Mouse (Mus musculus): ENCODE data around the gene Usp47. TPM values are rescaled to one million over a fixed set of nuclear protein-coding genes. Genes with fewer than 3 reads are reported as not detected.

The Usp47 gene
- polyA plus RNA-seq, 1 experiment: 14.7 TPM

DNA sequence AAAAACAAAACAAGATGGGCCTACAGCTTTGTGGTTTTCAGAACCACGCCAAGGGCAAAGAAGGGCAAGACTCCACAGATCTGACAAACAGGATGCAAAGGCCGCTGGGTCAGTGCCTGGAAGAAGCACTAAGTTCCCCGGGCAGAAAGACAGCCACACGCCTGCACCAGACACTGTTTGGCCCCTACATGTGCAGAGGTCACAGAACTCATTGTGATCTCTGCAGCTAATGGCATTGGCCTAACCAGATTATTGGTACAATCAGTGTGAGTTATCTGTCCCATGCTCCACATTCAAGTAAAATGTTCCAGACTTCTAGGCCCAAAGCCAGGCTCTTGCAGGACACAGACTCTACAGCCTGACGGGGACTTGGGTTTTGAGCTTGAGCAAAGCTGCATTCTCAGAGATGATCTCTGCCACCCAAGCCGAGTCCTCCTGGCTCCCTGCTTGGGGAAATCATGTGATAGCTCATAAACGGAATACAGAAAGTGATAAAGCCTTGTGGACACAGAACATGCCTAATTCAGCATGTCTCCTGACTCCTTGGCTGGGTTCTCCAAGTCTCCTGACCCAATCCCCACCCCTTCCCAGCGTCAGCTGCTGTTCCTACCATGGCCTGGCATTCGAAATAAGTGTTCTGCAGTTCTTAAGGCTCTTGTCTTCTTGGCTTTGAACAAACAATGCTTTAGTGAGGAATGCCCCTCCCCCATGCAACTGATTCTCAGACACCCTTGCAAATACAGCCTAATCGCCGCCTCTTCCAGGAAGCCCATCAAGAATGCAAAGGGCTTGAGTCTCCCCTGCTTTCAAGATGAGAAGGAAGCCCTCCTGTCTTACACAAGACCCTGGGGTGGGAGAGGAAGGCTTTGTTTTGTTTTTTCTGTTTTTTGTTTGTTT lies 115.5 kb downstream of the Usp47 start:
- DNase-seq: no peak
- H3K4me3 ChIP-seq (replicated peaks; ENCODE audit: extremely low read depth, low read depth, low read length): no peak overlapping the region
- H3K4me1 ChIP-seq (ENCODE audit: control insufficient read depth, insufficient read depth, low read length): no peaks in the 10 kb centered on the region; the same call in 1 of the 2 replicates
- 55% methylated on average over 11 of the region's 11 CpGs for WGBS
- TF ChIP-seq CTCF (IDR thresholded peaks at IDR 0.05; ENCODE audit: insufficient read depth, low read length) (no peak), POLR2A (IDR thresholded peaks at IDR 0.05; ENCODE audit: borderline replicate concordance, extremely low read depth, low read depth, low read length) (no peak)

DNA sequence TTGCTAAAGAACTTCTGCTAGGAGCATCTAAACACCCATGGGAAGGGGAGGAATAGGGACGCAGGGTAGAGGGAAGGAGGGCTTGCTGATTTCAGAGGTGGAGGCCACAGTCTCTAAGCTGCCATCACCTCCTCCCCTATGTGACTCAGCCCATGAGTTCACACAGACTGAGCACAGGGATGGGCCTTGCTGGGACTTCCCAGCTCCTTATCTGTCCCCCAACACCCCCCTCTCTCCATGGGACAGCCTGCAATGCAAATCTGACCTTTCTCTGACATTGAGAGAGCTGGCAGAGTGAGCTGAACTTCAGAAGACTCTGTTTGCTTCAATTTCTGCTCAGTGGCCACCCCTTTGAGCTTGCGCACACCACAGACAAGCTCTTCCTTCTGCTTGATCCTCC lies 117.4 kb downstream of the Usp47 start:
- DNase-seq: no peak
- Histone ChIP-seq H3K4me1 (ENCODE audit: control insufficient read depth, insufficient read depth, low read length) (no peaks in the 10 kb centered on the region; the same call in 1 of the 2 replicates), H3K4me3 (replicated peaks; ENCODE audit: extremely low read depth, low read depth, low read length) (no peak overlapping the region)
- 80% methylated on average over 2 of the region's 2 CpGs for WGBS
- TF ChIP-seq POLR2A (IDR thresholded peaks at IDR 0.05; ENCODE audit: borderline replicate concordance, extremely low read depth, low read depth, low read length): no peak
- TF ChIP-seq CTCF (IDR thresholded peaks at IDR 0.05; ENCODE audit: insufficient read depth, low read length): no peak

DNA sequence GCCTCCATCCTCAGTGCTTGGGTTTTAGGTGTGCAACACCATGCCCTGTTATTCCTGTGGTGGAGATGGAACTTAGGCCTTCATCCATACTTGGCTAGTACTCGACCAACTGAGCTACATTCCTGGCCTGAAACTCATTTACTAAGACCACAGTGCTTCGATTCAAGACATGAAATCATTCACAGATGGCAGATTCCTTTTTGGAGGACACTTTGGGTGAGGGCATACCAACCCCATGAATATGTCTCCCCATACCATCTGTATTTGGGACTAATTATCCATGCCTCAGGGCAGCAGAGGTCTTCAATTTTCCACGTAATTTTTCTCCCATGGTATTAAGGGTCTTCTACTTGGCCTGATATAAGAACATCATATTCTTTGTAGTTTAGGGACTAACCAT lies 119.3 kb downstream of the Usp47 start:
- H3K4me3 ChIP-seq (replicated peaks; ENCODE audit: extremely low read depth, low read depth, low read length): no peak overlapping the region
- TF ChIP-seq POLR2A (IDR thresholded peaks at IDR 0.05; ENCODE audit: borderline replicate concordance, extremely low read depth, low read depth, low read length): no peak
- no peak for TF ChIP-seq CTCF (IDR thresholded peaks at IDR 0.05; ENCODE audit: insufficient read depth, low read length)
- WGBS: 65% methylated on average over 3 of the region's 3 CpGs
- H3K4me1 ChIP-seq (ENCODE audit: control insufficient read depth, insufficient read depth, low read length): no peaks in the 10 kb centered on the region; the same call in 1 of the 2 replicates
- no peak for DNase-seq

DNA sequence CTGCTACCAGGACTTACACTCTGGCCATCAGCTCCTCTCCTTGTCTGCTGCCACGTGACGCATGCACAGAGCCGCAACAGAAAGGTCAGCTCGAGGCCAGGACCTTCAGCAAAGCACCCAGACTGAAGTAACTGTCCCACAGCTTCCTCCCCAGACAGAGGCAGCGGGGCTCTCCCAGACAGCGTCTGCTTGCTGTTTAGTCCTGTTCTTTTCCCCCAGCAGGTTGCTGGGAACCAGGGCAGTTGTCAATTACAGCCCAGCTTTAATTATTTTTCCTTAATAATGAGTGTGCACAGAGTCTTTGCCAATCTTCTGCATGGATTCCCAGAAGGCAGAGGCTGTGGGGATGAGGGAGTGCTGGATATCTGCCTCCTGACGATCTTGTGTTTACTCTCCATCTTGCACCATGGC lies 119.8 kb downstream of the Usp47 start:
- no peak for DNase-seq
- WGBS: 39% methylated on average over 7 of the region's 7 CpGs
- no peaks in the 10 kb centered on the region; the same call in 1 of the 2 replicates for H3K4me1 ChIP-seq (ENCODE audit: control insufficient read depth, insufficient read depth, low read length)
- no peak overlapping the region for H3K4me3 ChIP-seq (replicated peaks; ENCODE audit: extremely low read depth, low read depth, low read length)
- TF ChIP-seq CTCF (IDR thresholded peaks at IDR 0.05; ENCODE audit: insufficient read depth, low read length) (no peak), POLR2A (IDR thresholded peaks at IDR 0.05; ENCODE audit: borderline replicate concordance, extremely low read depth, low read depth, low read length) (no peak)

DNA sequence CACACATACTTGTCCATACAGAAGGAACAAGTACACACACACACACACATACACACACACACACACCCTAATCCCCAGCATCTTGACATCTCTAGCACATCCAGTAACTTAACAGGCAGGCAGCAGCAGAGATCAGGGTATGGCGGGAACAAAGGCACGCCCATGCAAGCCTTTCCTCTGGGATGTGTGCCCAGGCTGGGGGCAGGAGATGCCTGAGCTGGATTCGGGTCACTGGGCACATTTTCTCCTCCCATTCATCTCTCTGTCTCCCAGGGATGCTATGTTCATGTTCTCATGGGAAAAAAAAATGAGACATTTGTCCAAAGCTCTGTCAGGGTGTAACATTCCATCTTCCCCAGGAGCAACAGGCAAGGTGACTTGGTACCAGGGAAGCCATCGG lies 120.7 kb downstream of the Usp47 start:
- no peaks in the 10 kb centered on the region; the same call in 1 of the 2 replicates for H3K4me1 ChIP-seq (ENCODE audit: control insufficient read depth, insufficient read depth, low read length)
- 51% methylated on average over 4 of the region's 4 CpGs for WGBS
- no peak for TF ChIP-seq POLR2A (IDR thresholded peaks at IDR 0.05; ENCODE audit: borderline replicate concordance, extremely low read depth, low read depth, low read length)
- no peak for DNase-seq
- H3K4me3 ChIP-seq (replicated peaks; ENCODE audit: extremely low read depth, low read depth, low read length): no peak overlapping the region

DNA sequence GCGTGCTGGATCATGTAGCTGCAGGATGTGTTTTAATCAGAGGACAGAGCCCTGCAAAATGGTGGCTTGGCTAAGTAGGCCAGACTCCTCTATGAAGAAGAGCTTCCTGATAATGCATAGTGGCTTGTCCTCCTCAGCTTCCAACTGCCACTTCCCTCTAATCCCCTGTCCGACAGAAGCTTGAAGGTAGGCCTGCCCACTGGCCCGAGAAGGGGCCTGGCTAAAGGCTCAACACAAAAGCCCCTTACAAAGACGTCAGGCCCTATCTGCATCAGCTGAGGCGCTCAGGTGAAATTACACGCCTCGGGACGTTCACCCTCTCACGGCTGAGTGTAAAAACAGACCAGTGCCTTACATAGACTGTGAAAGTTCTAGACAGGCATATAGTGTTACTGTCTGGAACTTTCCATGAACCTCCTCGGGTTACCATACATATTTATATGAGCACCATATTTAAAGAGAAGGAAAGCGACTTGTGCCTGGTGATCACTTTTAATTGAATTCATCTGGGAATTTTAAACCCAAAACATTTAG lies 121.4 kb downstream of the Usp47 start:
- TF ChIP-seq CTCF (IDR thresholded peaks at IDR 0.05; ENCODE audit: insufficient read depth, low read length): no peak
- no peak for TF ChIP-seq POLR2A (IDR thresholded peaks at IDR 0.05; ENCODE audit: borderline replicate concordance, extremely low read depth, low read depth, low read length)
- Histone ChIP-seq H3K4me1 (ENCODE audit: control insufficient read depth, insufficient read depth, low read length) (no peaks in the 10 kb centered on the region; the same call in 1 of the 2 replicates), H3K4me3 (replicated peaks; ENCODE audit: extremely low read depth, low read depth, low read length) (no peak overlapping the region)
- 86% methylated on average over 11 of the region's 11 CpGs for WGBS
- DNase-seq: no peak

DNA sequence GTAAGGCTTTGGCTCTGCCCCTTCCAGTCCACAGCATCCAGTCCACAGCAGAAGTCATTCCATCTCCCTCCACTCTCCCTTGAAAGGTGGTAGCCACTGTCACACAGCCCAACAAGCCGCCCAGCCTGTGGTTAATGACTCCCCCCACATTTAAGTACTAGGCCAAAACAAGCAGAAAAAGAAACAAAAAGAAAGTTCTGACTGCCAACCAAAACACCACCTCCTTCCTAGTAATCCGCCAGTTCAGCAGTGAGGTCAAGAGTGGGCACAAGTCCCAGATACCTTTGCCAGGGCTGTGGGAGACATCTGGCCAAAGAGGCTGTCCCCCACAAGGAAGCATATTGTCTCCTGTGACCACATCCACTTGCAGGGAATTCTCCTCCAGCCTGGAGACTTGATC lies 124.7 kb downstream of the Usp47 start:
- Histone ChIP-seq H3K4me3 (replicated peaks; ENCODE audit: extremely low read depth, low read depth, low read length) (no peak overlapping the region), H3K4me1 (ENCODE audit: control insufficient read depth, insufficient read depth, low read length) (no peaks in the 10 kb centered on the region; the same call in 1 of the 2 replicates)
- no peak for TF ChIP-seq POLR2A (IDR thresholded peaks at IDR 0.05; ENCODE audit: borderline replicate concordance, extremely low read depth, low read depth, low read length)
- TF ChIP-seq CTCF (IDR thresholded peaks at IDR 0.05; ENCODE audit: insufficient read depth, low read length): no peak
- no peak for DNase-seq
- WGBS: 41% methylated on average over 2 of the region's 2 CpGs

DNA sequence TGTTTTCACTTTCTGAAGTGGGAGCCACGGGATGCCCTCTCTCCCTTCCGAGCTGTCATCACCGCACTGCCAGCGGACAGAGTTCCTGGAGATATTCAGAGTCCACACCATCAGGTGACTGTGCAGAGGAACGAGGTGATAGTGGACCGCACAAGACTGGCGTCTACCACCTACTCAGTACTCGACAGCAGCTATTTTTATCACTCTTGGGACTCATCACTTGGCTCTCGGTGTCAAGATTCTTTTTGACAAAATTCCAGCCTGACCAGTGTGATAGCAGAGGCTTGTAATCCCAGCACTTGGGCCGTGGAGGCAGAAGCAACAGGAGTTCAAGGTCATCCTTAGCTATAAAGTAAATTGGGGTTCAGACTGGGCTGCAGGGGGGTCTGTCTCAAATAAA lies 125.8 kb downstream of the Usp47 start:
- H3K4me1 ChIP-seq (ENCODE audit: control insufficient read depth, insufficient read depth, low read length): no peaks in the 10 kb centered on the region
- no peak for TF ChIP-seq CTCF (IDR thresholded peaks at IDR 0.05; ENCODE audit: insufficient read depth, low read length)
- TF ChIP-seq POLR2A (IDR thresholded peaks at IDR 0.05; ENCODE audit: borderline replicate concordance, extremely low read depth, low read depth, low read length): no peak
- WGBS: 76% methylated on average over 10 of the region's 10 CpGs
- no peak for DNase-seq
- H3K4me3 ChIP-seq (replicated peaks; ENCODE audit: extremely low read depth, low read depth, low read length): no peak overlapping the region

DNA sequence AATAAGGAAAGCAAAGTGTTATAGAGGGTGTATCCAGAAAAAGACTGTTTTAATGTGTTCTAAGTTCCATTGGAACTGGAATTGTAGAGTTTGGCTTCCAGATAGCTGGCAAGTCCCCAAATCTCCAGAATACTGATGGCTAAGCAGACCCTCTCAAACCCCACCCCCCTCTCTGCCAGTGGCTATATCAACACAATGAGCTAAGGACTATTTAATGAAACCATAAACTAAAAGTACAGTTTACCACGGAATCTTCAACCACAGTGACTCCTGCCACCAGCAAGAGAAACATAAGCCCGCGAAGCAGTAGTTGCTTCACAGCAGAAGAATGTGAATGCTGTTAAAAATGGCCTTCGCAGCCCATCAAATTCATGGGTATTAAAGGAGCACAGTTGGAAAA lies 131.1 kb downstream of the Usp47 start:
- 64% methylated on average over 4 of the region's 4 CpGs for WGBS
- DNase-seq: no peak
- Histone ChIP-seq H3K4me3 (replicated peaks; ENCODE audit: extremely low read depth, low read depth, low read length) (no peak overlapping the region), H3K4me1 (ENCODE audit: control insufficient read depth, insufficient read depth, low read length) (0 out of 2 replicates have a peak, but pooled peaks cover 2% of the 10 kb centered on the region)
- TF ChIP-seq POLR2A (IDR thresholded peaks at IDR 0.05; ENCODE audit: borderline replicate concordance, extremely low read depth, low read depth, low read length): no peak
- no peak for TF ChIP-seq CTCF (IDR thresholded peaks at IDR 0.05; ENCODE audit: insufficient read depth, low read length)

DNA sequence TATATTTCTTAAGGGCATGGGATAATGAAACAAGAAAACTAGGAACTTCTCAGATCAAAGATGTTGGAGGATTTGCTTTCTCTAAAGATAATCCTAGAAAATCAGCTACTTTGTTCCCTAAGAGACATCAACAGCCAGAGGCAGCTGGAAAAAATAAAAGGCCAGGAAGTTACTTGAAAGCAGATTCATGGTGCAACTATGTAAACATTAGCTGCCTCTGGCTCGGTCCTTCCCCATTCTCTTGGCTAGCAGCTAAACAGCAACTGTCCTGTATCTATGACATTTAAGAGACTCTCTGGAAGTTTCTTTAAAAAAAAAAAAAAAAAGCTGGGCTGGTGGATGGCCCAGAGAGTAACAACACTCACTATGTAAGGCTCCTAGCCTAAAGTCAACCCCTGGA lies 131.9 kb downstream of the Usp47 start:
- Histone ChIP-seq H3K4me3 (replicated peaks; ENCODE audit: extremely low read depth, low read depth, low read length) (no peak overlapping the region), H3K4me1 (ENCODE audit: control insufficient read depth, insufficient read depth, low read length) (0 out of 2 replicates have a peak, but pooled peaks cover 2% of the 10 kb centered on the region)
- no peak for DNase-seq
- no peak for TF ChIP-seq CTCF (IDR thresholded peaks at IDR 0.05; ENCODE audit: insufficient read depth, low read length)
- TF ChIP-seq POLR2A (IDR thresholded peaks at IDR 0.05; ENCODE audit: borderline replicate concordance, extremely low read depth, low read depth, low read length): no peak
- WGBS: 7% methylated on average over 1 of the region's 1 CpGs
